Mouse (Mus musculus): ENCODE data around the gene Rpl36.

GRCm38 (mm10) chr17:56584257-56585130 is 28.7 kb upstream of the Rpl36 start, which contains the start of the genes Safb2 and Safb:
- no peak for TF ChIP-seq MAFK (IDR thresholded peaks at IDR 0.05; ENCODE audit: borderline replicate concordance, low read depth, low read length)
- no peak for TF ChIP-seq CTCF (IDR thresholded peaks at IDR 0.05 in 2 of 3, conservative IDR thresholded peaks at IDR 0.05 in 1 of 3; ENCODE audit: control insufficient read depth in 1 of 3, insufficient read depth in 1 of 3, low read depth in 2 of 3, low read length in 3 of 3, poor library complexity in 1 of 3, severe bottlenecking in 1 of 3)

Measured in MEL (cell line).